Mouse (Mus musculus) stomach, postnatal 0 days (tissue): Measurements from ENCODE around the gene Ccdc47. TPM values are rescaled to one million over a fixed set of nuclear protein-coding genes. Genes with fewer than 3 reads are reported as not detected.
A peak's percentile ranks its signal among the peaks of the same experiment; 100 is the strongest.

ENCODE experiments used
- ATAC-seq: fragments of 200-750 bp; cut with Nextera tagmentation; 2 replicates; pipeline ENCODE4 v1.8.0; 2017; ENCODE audit not compliant: low FRiP score, low TSS enrichment
- DNase-seq: peaks from one replicate; pipeline ENCODE4 v3.0.0-alpha.2; 2016; ENCODE audit warnings: low spot score
- H3K27ac ChIP-seq: fragments of 300-500 bp; sonication (generic); replicated peaks from 2 replicates; pipeline ENCODE4 v1.5.1; 2014; ENCODE audit warnings: mild to moderate bottlenecking, control low read depth
- H3K27me3 ChIP-seq: fragments of 300-500 bp; sonication (generic); 2 replicates; pipeline ENCODE4 v1.6.1; 2014; ENCODE audit warnings: low read length; ENCODE audit not compliant: control insufficient read depth, insufficient read depth
- H3K36me3 ChIP-seq: fragments of 300-500 bp; sonication (generic); 2 replicates; pipeline ENCODE4 v1.6.1; 2014; ENCODE audit warnings: low read length, mixed read lengths; ENCODE audit not compliant: control insufficient read depth, insufficient read depth
- H3K4me1 ChIP-seq: fragments of 300-500 bp; sonication (generic); replicated peaks from 2 replicates; pipeline ENCODE4 v1.6.1; 2014; ENCODE audit warnings: antibody characterized with exemption; ENCODE audit not compliant: control insufficient read depth, insufficient read depth
- H3K4me2 ChIP-seq: fragments of 300-500 bp; sonication (generic); replicated peaks from 2 replicates; pipeline ENCODE4 v1.6.1; 2014; ENCODE audit warnings: low read depth, mild to moderate bottlenecking, control low read depth, moderate library complexity
- H3K4me3 ChIP-seq: fragments of 300-500 bp; sonication (generic); 2 replicates; pipeline ENCODE4 v1.5.1; 2014; ENCODE audit warnings: low read depth, low read length, control low read depth
- H3K9ac ChIP-seq: fragments of 300-500 bp; sonication (generic); 2 replicates; pipeline ENCODE4 v1.6.1; 2014; ENCODE audit warnings: mild to moderate bottlenecking, low read length, control low read depth, mixed read lengths
- H3K9me3 ChIP-seq: fragments of 300-500 bp; sonication (generic); 2 replicates; pipeline ENCODE4 v1.6.1; 2016; ENCODE audit warnings: low read length; ENCODE audit not compliant: control insufficient read depth
- CTCF ChIP-seq: IDR thresholded peaks from 2 replicates; pipeline ENCODE4 v1.5.1; 2016; ENCODE audit warnings: antibody characterized with exemption, low read depth, mild to moderate bottlenecking, moderate library complexity
- EP300 ChIP-seq: optimal IDR thresholded peaks from 2 replicates; pipeline ENCODE3; 2016; ENCODE audit warnings: antibody characterized with exemption
- WGBS: fragments of 180-500 bp; shearing (Covaris S2); extraction: QIAGEN DNeasy Blood & Tissue Kit; methylation state at CpG from one replicate; pipeline ENCODE4 v1.1.7; 2014; 5-methylcytosine and 5-hydroxymethylcytosine counted together
- polyA plus RNA-seq: library from polyadenylated mRNA; unstranded; fragments of >200 nt; fragmentation: Nextera tagmentation; extraction: Ambion mirVana; gene quantifications from 2 replicates; pipeline ENCODE4 v1.2.1, GENCODE M21; 2015

Gene Ccdc47
- polyA plus RNA-seq, 1 experiment from 2014 or later, result 51.4 TPM

GRCm38 (mm10) chr11:106256775-106257174 lies 40.6 kb upstream of the Ccdc47 start:
- peak overlapping the region; percentile 69 for H3K4me3 ChIP-seq
- H3K9me3 ChIP-seq, result no peaks in the 10 kb centered on the region
- peak overlapping the region; percentile 70 for H3K9ac ChIP-seq
- H3K27me3 ChIP-seq, result no peaks in the 10 kb centered on the region
- ATAC-seq (no peak), DNase-seq (no peak)
- 0 out of 2 replicates have a peak, but pooled peaks cover 2% of the 10 kb centered on the region for H3K4me1 ChIP-seq
- WGBS, result 49% methylated on average over 5 of the region's 5 CpGs
- H3K36me3 ChIP-seq, result peaks cover 1% of the 10 kb centered on the region; the same call in 1 of the 2 replicates
- TF ChIP-seq CTCF (no peak), EP300 (no peak)
- peak overlapping the region; percentile 79; the same call in 1 of the 2 replicates for H3K27ac ChIP-seq
- peak overlapping the region; percentile 76 for H3K4me2 ChIP-seq

GRCm38 (mm10) chr11:106255685-106256451 lies 39.7 kb upstream of the Ccdc47 start, which contains the start of the genes Ftsj3 and Psmc5:
Gene Ftsj3, minus strand, starts transcription at chr11:106256079.
Gene Psmc5, plus strand, starts transcription at chr11:106256154.
- Histone ChIP-seq H3K9ac (peak within 1 kb of the TSS; percentile 70), H3K4me2 (peak within 1 kb of the TSS; percentile 76), H3K27ac (peak within 1 kb of the TSS; percentile 79), H3K9me3 (no peaks in the 10 kb centered on the region), H3K27me3 (no peaks in the 10 kb centered on the region), H3K4me3 (peak within 1 kb of the TSS; percentile 69), H3K4me1 (0 out of 2 replicates have a peak, but pooled peaks cover 2% of the 10 kb centered on the region), H3K36me3 (no peaks in the 10 kb centered on the region; the same call in 1 of the 2 replicates)
- peak; percentile 96 for DNase-seq
- ATAC-seq, result peak; percentile 96
- WGBS, result under 1% methylated on average over 42 of the region's 42 CpGs
- TF ChIP-seq CTCF (peak; percentile 60), EP300 (no peak)

GRCm38 (mm10) chr11:106255174-106255573 lies 39.0 kb upstream of the Ccdc47 start:
- Histone ChIP-seq H3K9me3 (no peaks in the 10 kb centered on the region), H3K36me3 (peaks cover 4% of the 10 kb centered on the region), H3K4me1 (0 out of 2 replicates have a peak, but pooled peaks cover 2% of the 10 kb centered on the region), H3K9ac (peak overlapping the region; percentile 65), H3K4me3 (peak overlapping the region; percentile 69), H3K4me2 (peak overlapping the region; percentile 76), H3K27me3 (no peaks in the 10 kb centered on the region), H3K27ac (peak overlapping the region; percentile 61)
- 3% methylated on average over 22 of the region's 22 CpGs for WGBS
- no peak for TF ChIP-seq EP300
- DNase-seq (peak; percentile 50), ATAC-seq (no peak; the same call in 1 of the 2 replicates)

GRCm38 (mm10) chr11:106254767-106255166 lies 38.6 kb upstream of the Ccdc47 start:
- Histone ChIP-seq H3K4me1 (0 out of 2 replicates have a peak, but pooled peaks cover 2% of the 10 kb centered on the region), H3K36me3 (peaks cover 9% of the 10 kb centered on the region), H3K4me2 (peak overlapping the region; percentile 76), H3K9ac (peak overlapping the region; percentile 65), H3K4me3 (peak overlapping the region; percentile 69), H3K27ac (no peak overlapping the region; the same call in 1 of the 2 replicates), H3K27me3 (no peaks in the 10 kb centered on the region), H3K9me3 (no peaks in the 10 kb centered on the region)
- no peak for ATAC-seq
- TF ChIP-seq CTCF (no peak), EP300 (no peak)
- DNase-seq, result no peak
- WGBS, result 15% methylated on average over 2 of the region's 2 CpGs

GRCm38 (mm10) chr11:106249326-106249725 lies 33.2 kb upstream of the Ccdc47 start:
- no peak for TF ChIP-seq EP300
- TF ChIP-seq CTCF, result no peak
- no peaks in the 10 kb centered on the region for H3K27me3 ChIP-seq
- H3K9ac ChIP-seq, result no peak overlapping the region
- WGBS, result 82% methylated on average over 7 of the region's 7 CpGs
- H3K4me2 ChIP-seq, result no peak overlapping the region
- H3K4me3 ChIP-seq, result no peak overlapping the region
- DNase-seq, result no peak
- ATAC-seq, result no peak
- H3K9me3 ChIP-seq, result no peaks in the 10 kb centered on the region
- peaks cover 36% of the 10 kb centered on the region for H3K36me3 ChIP-seq
- no peak overlapping the region for H3K27ac ChIP-seq
- no peaks in the 10 kb centered on the region for H3K4me1 ChIP-seq

- peak; percentile 59 for TF ChIP-seq CTCF
- TF ChIP-seq EP300, result no peak
- Histone ChIP-seq H3K9ac (no peak overlapping the region), H3K4me3 (no peak overlapping the region), H3K4me1 (no peaks in the 10 kb centered on the region), H3K27ac (no peak overlapping the region), H3K9me3 (no peaks in the 10 kb centered on the region), H3K4me2 (no peak overlapping the region), H3K36me3 (peaks cover 48% of the 10 kb centered on the region), H3K27me3 (no peaks in the 10 kb centered on the region)
- WGBS, result 93% methylated on average over 1 of the region's 1 CpGs
- ATAC-seq (no peak), DNase-seq (no peak)
Observed at GRCm38 (mm10) chr11:106246834-106247233, 30.7 kb upstream of the Ccdc47 start.
